Mouse (Mus musculus) lung, embryonic 15.5 days (tissue): ENCODE results near the gene Zcchc2. TPM values are rescaled to one million over a fixed set of nuclear protein-coding genes. Genes with fewer than 3 reads are reported as not detected.

ENCODE experiments used
- ATAC-seq: fragments of 200-750 bp; cut with Nextera tagmentation; 2 replicates; pipeline ENCODE4 v1.8.0; 2017; ENCODE audit warnings: moderate number of reproducible peaks, borderline replicate concordance; ENCODE audit not compliant: low FRiP score, low TSS enrichment; ENCODE audit errors: extremely low read depth
- H3K27ac ChIP-seq: fragments of 300-500 bp; sonication (generic); 2 replicates; pipeline ENCODE4 v1.5.1; 2015; ENCODE audit warnings: moderate library complexity, mild to moderate bottlenecking, inconsistent platforms
- H3K27me3 ChIP-seq: fragments of 300-500 bp; sonication (generic); 2 replicates; pipeline ENCODE4 v1.6.1; 2015; ENCODE audit warnings: inconsistent platforms
- H3K36me3 ChIP-seq: fragments of 300-500 bp; sonication (generic); 2 replicates; pipeline ENCODE4 v1.6.1; 2015; ENCODE audit warnings: inconsistent platforms
- H3K4me1 ChIP-seq: fragments of 300-500 bp; sonication (generic); 2 replicates; pipeline ENCODE4 v1.6.1; 2015; ENCODE audit warnings: inconsistent platforms
- H3K4me2 ChIP-seq: fragments of 300-500 bp; sonication (generic); 2 replicates; pipeline ENCODE4 v1.6.1; 2015; ENCODE audit warnings: inconsistent platforms, mild to moderate bottlenecking, moderate library complexity
- H3K4me3 ChIP-seq: fragments of 300-500 bp; sonication (generic); 2 replicates; pipeline ENCODE4 v1.5.1; 2015; ENCODE audit warnings: mild to moderate bottlenecking, inconsistent platforms
- H3K9ac ChIP-seq: fragments of 300-500 bp; sonication (generic); 2 replicates; pipeline ENCODE4 v1.6.1; 2015; ENCODE audit warnings: inconsistent platforms
- H3K9me3 ChIP-seq: fragments of 300-500 bp; sonication (generic); 2 replicates; pipeline ENCODE4 v1.6.1; 2016; ENCODE audit warnings: inconsistent platforms
- WGBS: fragments of 180-500 bp; shearing (Covaris S2); methylation state at CpG from one replicate; pipeline ENCODE4 v1.1.7; 2015; 5-methylcytosine and 5-hydroxymethylcytosine counted together
- polyA plus RNA-seq: library from polyadenylated mRNA; unstranded; fragments of >200 nt; fragmentation: Nextera tagmentation; extraction: Ambion mirVana; gene quantifications from 2 replicates; pipeline ENCODE4 v1.2.1, GENCODE M21; 2015

The Zcchc2 gene
- polyA plus RNA-seq, 1 experiment from 2014 or later: 2.0 TPM

DNA sequence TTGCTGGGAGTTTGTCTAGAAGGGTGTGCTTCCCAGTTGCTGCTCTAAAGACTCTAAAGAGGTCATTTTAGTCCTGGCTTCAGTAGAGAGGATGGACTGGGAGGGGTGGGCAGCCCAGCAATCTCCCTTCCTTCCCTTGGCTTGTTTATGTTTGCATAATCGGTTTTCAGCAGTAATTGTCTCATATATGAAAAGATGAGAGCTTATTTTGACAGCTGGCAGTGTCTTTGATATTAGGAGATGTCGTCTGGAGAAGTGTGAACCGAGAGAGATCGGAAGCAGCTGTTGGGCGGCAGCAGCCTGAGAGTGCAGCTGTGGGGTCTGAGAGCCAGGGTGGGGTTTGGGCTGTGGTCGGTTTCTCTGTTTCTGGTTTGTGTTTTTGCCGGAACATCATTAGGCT is 75.5 kb downstream of the Zcchc2 start:
- Histone ChIP-seq H3K27me3 (no peaks in the 10 kb centered on the region), H3K36me3 (no peaks in the 10 kb centered on the region), H3K4me1 (peaks cover 35% of the 10 kb centered on the region), H3K4me2 (no peak overlapping the region), H3K9me3 (no peaks in the 10 kb centered on the region), H3K9ac (no peak overlapping the region), H3K4me3 (no peak overlapping the region), H3K27ac (peak overlapping the region; percentile 86)
- ATAC-seq: peak; percentile 92
- 24% methylated on average over 7 of the region's 7 CpGs for WGBS

DNA sequence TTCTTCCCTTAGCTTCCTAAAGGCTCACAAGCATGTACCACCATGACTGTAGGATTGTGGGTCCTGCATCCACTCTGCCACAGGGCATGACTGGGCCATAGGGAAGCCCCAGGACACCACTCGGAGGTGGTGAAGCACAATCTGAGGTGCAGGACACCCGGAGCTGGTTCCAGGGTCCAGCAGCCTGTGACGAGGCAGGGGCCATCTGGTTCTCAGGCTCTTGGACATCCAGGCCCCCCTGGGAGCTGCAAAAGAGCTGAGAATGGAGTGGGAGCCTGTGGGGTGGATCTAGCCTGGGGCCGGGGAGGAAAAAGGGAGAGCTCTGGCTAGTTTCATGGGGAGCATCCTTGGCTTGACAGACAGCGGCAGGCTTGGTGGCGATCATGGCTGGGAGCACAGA is 77.1 kb downstream of the Zcchc2 start:
- Histone ChIP-seq H3K27me3 (no peaks in the 10 kb centered on the region), H3K9me3 (no peaks in the 10 kb centered on the region), H3K4me3 (no peak overlapping the region), H3K4me1 (peaks cover 44% of the 10 kb centered on the region), H3K36me3 (no peaks in the 10 kb centered on the region), H3K4me2 (no peak overlapping the region), H3K9ac (no peak overlapping the region), H3K27ac (no peak overlapping the region)
- WGBS: 80% methylated on average over 6 of the region's 6 CpGs
- no peak for ATAC-seq

- no peak for ATAC-seq
These were observed 79.8 kb downstream of the Zcchc2 start for GRCm38 (mm10) chr1:106069867-106070543.

GRCm38 (mm10) chr1:106070814-106071213 is 80.6 kb downstream of the Zcchc2 start:
- Histone ChIP-seq H3K4me1 (peaks cover 22% of the 10 kb centered on the region), H3K36me3 (no peaks in the 10 kb centered on the region), H3K27ac (no peak overlapping the region), H3K27me3 (no peaks in the 10 kb centered on the region), H3K4me3 (no peak overlapping the region), H3K4me2 (no peak overlapping the region), H3K9ac (no peak overlapping the region), H3K9me3 (no peaks in the 10 kb centered on the region)
- ATAC-seq: no peak
- WGBS: 57% methylated on average over 4 of the region's 4 CpGs

More at GRCm38 (mm10) chr1:106069867-106070543, 79.8 kb downstream of the Zcchc2 start:
- Histone ChIP-seq H3K4me2 (no peak overlapping the region), H3K9ac (no peak overlapping the region), H3K36me3 (no peaks in the 10 kb centered on the region), H3K4me3 (no peak overlapping the region), H3K4me1 (peaks cover 25% of the 10 kb centered on the region), H3K27me3 (no peaks in the 10 kb centered on the region), H3K9me3 (no peaks in the 10 kb centered on the region), H3K27ac (no peak overlapping the region)
- 47% methylated on average over 7 of the region's 7 CpGs for WGBS

- ATAC-seq: no peak
- WGBS: 12% methylated on average over 9 of the region's 9 CpGs
- Histone ChIP-seq H3K36me3 (no peaks in the 10 kb centered on the region), H3K4me3 (no peak overlapping the region), H3K4me1 (peaks cover 17% of the 10 kb centered on the region), H3K9me3 (no peaks in the 10 kb centered on the region), H3K9ac (no peak overlapping the region), H3K27me3 (no peaks in the 10 kb centered on the region), H3K27ac (no peak overlapping the region), H3K4me2 (peak overlapping the region; percentile 26; the same call in 1 of the 2 replicates)
These were observed 81.2 kb downstream of the Zcchc2 start for GRCm38 (mm10) chr1:106071237-106072070.

GRCm38 (mm10) chr1:106072071-106072440 is 81.8 kb downstream of the Zcchc2 start:
- H3K4me2 ChIP-seq: peak overlapping the region; percentile 26; the same call in 1 of the 2 replicates
- no peak overlapping the region for H3K4me3 ChIP-seq
- WGBS: 6% methylated on average over 10 of the region's 10 CpGs
- no peaks in the 10 kb centered on the region for H3K9me3 ChIP-seq
- H3K9ac ChIP-seq: no peak overlapping the region
- ATAC-seq: 0 out of 2 replicates have a peak, but pooled peaks have one; percentile 8
- peaks cover 11% of the 10 kb centered on the region for H3K4me1 ChIP-seq
- no peaks in the 10 kb centered on the region for H3K36me3 ChIP-seq
- no peaks in the 10 kb centered on the region for H3K27me3 ChIP-seq
- H3K27ac ChIP-seq: no peak overlapping the region

DNA sequence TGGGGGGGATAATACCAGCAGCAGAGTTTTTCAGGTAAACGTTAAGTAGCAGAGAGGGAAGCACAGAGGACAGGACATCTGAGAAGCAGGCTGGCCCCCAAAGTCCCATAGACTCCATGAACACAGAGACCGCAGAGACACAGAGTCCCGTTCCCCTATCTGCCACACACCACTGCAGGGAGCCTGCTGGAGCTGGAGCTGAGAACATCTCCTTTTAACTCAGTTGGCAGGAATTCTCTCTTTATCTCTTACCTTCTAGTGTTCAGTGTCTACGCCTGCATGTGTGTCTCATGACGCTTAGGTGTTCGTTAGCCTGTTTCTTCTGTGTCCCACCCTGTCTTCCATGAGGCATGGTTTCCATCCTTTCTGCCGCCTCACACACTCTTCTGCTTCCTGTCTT is 83.0 kb downstream of the Zcchc2 start:
- H3K9ac ChIP-seq: no peak overlapping the region
- H3K27me3 ChIP-seq: no peaks in the 10 kb centered on the region
- H3K4me3 ChIP-seq: no peak overlapping the region
- 82% methylated on average over 7 of the region's 7 CpGs for WGBS
- H3K4me2 ChIP-seq: no peak overlapping the region
- ATAC-seq: no peak
- H3K4me1 ChIP-seq: peaks cover 8% of the 10 kb centered on the region; the same call in 1 of the 2 replicates
- H3K9me3 ChIP-seq: no peaks in the 10 kb centered on the region
- no peaks in the 10 kb centered on the region for H3K36me3 ChIP-seq
- no peak overlapping the region for H3K27ac ChIP-seq

- H3K27me3 ChIP-seq: no peaks in the 10 kb centered on the region
- WGBS: 65% methylated on average over 7 of the region's 7 CpGs
- no peaks in the 10 kb centered on the region for H3K36me3 ChIP-seq
- no peaks in the 10 kb centered on the region for H3K9me3 ChIP-seq
- no peak overlapping the region for H3K9ac ChIP-seq
- no peak for ATAC-seq
- no peak overlapping the region for H3K4me3 ChIP-seq
- no peak overlapping the region for H3K27ac ChIP-seq
- no peak overlapping the region for H3K4me2 ChIP-seq
- peaks cover 8% of the 10 kb centered on the region; the same call in 1 of the 2 replicates for H3K4me1 ChIP-seq
These were observed 83.9 kb downstream of the Zcchc2 start for GRCm38 (mm10) chr1:106074141-106074540.

DNA sequence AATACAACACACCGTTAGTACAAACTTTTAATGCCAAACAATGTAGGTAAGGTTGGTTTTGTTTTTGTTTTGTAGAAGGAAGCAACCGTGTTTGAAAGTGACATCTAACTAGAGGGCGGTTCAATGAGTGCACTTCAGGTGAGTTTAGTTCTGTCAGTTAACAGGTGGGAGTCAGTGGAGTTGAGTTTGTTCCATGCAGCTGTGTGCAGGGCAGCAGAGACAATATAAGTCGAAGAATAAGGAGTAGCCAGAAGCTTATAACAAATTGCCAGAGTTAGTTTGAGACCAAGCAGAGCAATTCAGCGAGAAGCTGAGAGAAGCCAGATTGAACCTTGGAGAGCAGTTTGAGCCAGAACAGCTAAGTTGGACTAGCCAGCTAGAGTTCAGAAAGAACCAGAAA is 84.5 kb downstream of the Zcchc2 start:
- no peak overlapping the region for H3K4me2 ChIP-seq
- H3K9me3 ChIP-seq: no peaks in the 10 kb centered on the region
- no peak overlapping the region for H3K4me3 ChIP-seq
- H3K4me1 ChIP-seq: peaks cover 8% of the 10 kb centered on the region; the same call in 1 of the 2 replicates
- H3K27me3 ChIP-seq: no peaks in the 10 kb centered on the region
- H3K36me3 ChIP-seq: no peaks in the 10 kb centered on the region
- no peak overlapping the region for H3K27ac ChIP-seq
- no peak for ATAC-seq
- H3K9ac ChIP-seq: no peak overlapping the region
- WGBS: 86% methylated on average over 5 of the region's 5 CpGs

- no peak for ATAC-seq
- no peak overlapping the region for H3K27ac ChIP-seq
- WGBS: 76% methylated on average over 3 of the region's 3 CpGs
- H3K9ac ChIP-seq: no peak overlapping the region
- no peak overlapping the region for H3K4me3 ChIP-seq
- no peaks in the 10 kb centered on the region for H3K9me3 ChIP-seq
- no peak overlapping the region for H3K4me2 ChIP-seq
- H3K36me3 ChIP-seq: no peaks in the 10 kb centered on the region
- no peaks in the 10 kb centered on the region for H3K27me3 ChIP-seq
- peaks cover 6% of the 10 kb centered on the region; the same call in 1 of the 2 replicates for H3K4me1 ChIP-seq
These were observed 86.4 kb downstream of the Zcchc2 start for GRCm38 (mm10) chr1:106076641-106077040.

DNA sequence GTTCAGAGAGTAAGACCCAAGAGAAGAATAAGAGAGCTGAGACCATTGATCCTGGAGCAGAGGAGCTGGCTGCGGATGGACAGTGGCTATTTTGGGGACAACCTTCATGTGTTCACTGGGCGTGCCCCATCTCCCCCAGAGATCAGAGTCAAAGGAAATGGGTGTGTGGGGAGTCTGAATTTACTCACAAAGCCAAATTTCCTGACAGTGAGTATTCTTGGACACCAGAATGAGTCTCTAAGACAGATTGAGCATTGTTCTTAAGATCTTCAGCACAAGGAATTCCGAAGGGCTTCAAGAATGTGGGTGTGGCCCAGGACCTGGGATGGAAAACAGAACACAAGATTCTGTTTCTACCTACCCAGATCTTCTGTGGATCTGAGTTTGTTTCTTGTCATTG is 87.0 kb downstream of the Zcchc2 start:
- ATAC-seq: no peak
- H3K27ac ChIP-seq: no peak overlapping the region
- no peak overlapping the region for H3K9ac ChIP-seq

More for the DNA sequence above, 87.0 kb downstream of the Zcchc2 start:
- Histone ChIP-seq H3K9me3 (no peaks in the 10 kb centered on the region), H3K27me3 (no peaks in the 10 kb centered on the region), H3K36me3 (no peaks in the 10 kb centered on the region), H3K4me1 (peaks cover under 1% of the 10 kb centered on the region; the same call in 1 of the 2 replicates), H3K4me3 (no peak overlapping the region), H3K4me2 (no peak overlapping the region)
- WGBS: 69% methylated on average over 3 of the region's 3 CpGs
